Mouse (Mus musculus): ENCODE results near the gene Atp11b. TPM values are rescaled to one million over a fixed set of nuclear protein-coding genes. Genes with fewer than 3 reads are reported as not detected.
A peak's percentile ranks its signal among the peaks of the same experiment; 100 is the strongest.

Atp11b gene
- 20.4 and 39.7 TPM in 2 replicates for polyA plus RNA-seq (2014; fragmentation: Nextera tagmentation; extraction: Ambion mirVana)

DNA sequence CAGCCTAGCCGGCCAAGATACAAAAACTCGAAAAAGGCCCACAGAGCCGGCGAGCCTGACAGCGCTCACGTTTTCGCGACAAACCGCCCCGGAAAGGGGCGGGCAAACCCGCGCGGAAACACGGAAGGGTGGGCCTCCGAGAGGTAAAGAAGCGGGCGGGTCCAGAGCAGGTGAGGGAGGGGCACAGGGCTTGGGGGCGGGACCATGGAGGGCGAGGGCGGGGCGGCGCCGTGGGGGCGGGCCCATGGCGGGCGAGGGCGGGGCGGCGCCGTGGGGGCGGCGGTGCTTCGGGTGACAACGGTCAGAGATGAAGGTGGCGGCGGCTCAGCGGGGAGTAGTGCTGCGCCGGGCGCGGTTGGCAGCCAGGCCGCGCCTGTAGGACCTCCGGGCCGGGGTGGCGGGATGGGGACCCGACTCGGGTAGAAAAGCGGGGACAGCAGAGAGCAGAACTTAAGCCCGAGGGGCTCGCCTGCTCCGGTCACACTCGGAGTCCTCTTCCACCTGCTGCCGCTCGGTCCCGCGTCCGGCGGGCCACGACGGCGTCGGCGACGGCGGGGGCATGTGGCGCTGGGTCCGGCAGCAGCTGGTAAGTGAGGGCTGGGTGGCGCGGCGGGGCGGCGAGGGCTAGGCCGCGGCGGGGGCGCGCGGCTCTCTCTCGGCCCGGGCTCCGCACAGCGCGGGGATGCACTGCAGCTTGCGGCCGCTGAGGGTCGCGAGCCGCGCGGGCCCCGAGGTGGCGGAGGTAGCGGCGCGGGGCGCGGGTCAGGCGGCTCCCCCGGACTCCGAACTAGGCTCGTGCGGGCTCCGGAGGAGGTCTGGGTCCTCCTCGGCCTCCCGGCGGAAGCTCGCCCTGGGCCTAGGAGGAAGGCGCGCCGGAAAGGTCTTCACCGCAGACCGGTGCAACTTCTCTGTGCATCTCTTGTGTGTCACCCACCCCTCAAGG, at the start of gene Atp11b:
Gene Atp11b (plus strand): TSS at position 282 of the 943 bp plus-strand sequence.
- Histone ChIP-seq H3K9me3 (ENCODE audit: control insufficient read depth, low read length) (no peaks in the 10 kb centered on the region), H3K27me3 (ENCODE audit: control insufficient read depth, insufficient read depth, low read length) (no peaks in the 10 kb centered on the region), H3K4me1 (ENCODE audit: control insufficient read depth, insufficient read depth, low read length) (no peaks in the 10 kb centered on the region; the same call in 1 of the 2 replicates), H3K9ac (ENCODE audit: low read depth, low read length) (peak within 1 kb of the TSS; percentile 85), H3K27ac (ENCODE audit: low read depth, low read length) (peak within 1 kb of the TSS; percentile 94), H3K36me3 (ENCODE audit: control insufficient read depth, insufficient read depth, low read length) (no peaks in the 10 kb centered on the region), H3K4me2 (replicated peaks; ENCODE audit: low read depth, low read length) (peak within 1 kb of the TSS; percentile 56), H3K4me3 (ENCODE audit: low read length) (peak within 1 kb of the TSS; percentile 87)
- ATAC-seq (ENCODE audit: low FRiP score, low TSS enrichment): peak; percentile 96
- whole genome bisulfite sequencing: 1% methylated on average over 88 of the region's 114 CpGs

DNA sequence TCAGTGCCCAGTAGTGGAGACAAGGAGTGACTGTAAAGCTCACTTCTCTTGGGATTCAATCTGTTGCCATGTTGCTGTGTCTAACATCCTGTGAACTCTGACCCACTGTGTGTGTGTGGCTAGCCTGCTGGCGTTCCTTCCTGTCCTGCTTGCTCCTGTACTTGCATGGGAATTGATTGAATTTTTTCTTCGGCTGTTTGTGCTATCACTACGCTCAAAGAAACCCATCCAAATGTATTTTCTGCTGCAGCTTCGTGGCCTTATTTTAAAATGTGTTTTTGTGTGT, 49.6 kb upstream of the Atp11b start:
- ATAC-seq (ENCODE audit: low FRiP score, low TSS enrichment): no peak
- WGBS: 72% methylated on average over 4 of the region's 4 CpGs
- Histone ChIP-seq H3K27me3 (ENCODE audit: control insufficient read depth, insufficient read depth, low read length) (no peaks in the 10 kb centered on the region), H3K4me1 (ENCODE audit: control insufficient read depth, insufficient read depth, low read length) (no peaks in the 10 kb centered on the region), H3K9ac (ENCODE audit: low read depth, low read length) (no peak overlapping the region), H3K4me2 (replicated peaks; ENCODE audit: low read depth, low read length) (no peak overlapping the region), H3K27ac (ENCODE audit: low read depth, low read length) (no peak overlapping the region), H3K36me3 (ENCODE audit: control insufficient read depth, insufficient read depth, low read length) (no peaks in the 10 kb centered on the region), H3K4me3 (ENCODE audit: low read length) (no peak overlapping the region), H3K9me3 (ENCODE audit: control insufficient read depth, low read length) (no peaks in the 10 kb centered on the region)

DNA sequence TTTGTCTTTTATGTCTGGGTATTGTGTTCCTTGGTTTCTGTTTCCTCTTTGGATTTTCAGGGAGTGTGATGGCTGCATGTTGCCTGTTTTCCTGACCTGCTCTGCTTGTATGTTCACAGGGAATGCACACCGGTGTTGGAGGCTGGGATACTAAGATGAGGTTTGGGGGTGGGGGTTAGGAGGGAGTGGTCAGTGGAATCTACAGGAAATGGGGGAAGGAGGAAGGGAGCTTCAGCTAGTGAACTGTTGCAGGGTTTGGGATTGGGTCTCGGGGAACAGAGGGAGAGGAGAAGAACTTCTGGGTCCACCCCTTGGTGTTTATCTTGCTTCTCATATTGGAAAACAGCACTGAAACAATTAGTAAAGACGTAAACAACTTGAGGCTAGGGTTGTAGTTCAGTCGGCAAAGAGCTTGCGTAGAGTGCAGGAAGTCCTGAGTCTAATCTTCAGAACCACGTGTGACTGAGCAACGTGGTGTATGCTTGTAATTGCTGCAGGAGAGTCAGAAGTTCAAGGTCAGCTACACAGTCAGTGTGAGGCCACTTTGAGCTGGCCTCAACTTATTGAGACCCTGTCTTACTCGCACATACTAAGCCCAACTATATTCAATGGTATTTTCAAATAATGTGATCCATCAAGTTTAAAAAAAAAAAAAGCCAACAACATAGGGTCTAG, 34.2 kb upstream of the Atp11b start:
- Histone ChIP-seq H3K27me3 (ENCODE audit: control insufficient read depth, insufficient read depth, low read length) (no peaks in the 10 kb centered on the region), H3K4me2 (replicated peaks; ENCODE audit: low read depth, low read length) (no peak overlapping the region), H3K36me3 (ENCODE audit: control insufficient read depth, insufficient read depth, low read length) (no peaks in the 10 kb centered on the region), H3K9me3 (ENCODE audit: control insufficient read depth, low read length) (no peaks in the 10 kb centered on the region), H3K4me1 (ENCODE audit: control insufficient read depth, insufficient read depth, low read length) (no peaks in the 10 kb centered on the region), H3K4me3 (ENCODE audit: low read length) (no peak overlapping the region), H3K9ac (ENCODE audit: low read depth, low read length) (no peak overlapping the region), H3K27ac (ENCODE audit: low read depth, low read length) (no peak overlapping the region)
- 75% methylated on average over 8 of the region's 8 CpGs for WGBS
- ATAC-seq (ENCODE audit: low FRiP score, low TSS enrichment): no peak

DNA sequence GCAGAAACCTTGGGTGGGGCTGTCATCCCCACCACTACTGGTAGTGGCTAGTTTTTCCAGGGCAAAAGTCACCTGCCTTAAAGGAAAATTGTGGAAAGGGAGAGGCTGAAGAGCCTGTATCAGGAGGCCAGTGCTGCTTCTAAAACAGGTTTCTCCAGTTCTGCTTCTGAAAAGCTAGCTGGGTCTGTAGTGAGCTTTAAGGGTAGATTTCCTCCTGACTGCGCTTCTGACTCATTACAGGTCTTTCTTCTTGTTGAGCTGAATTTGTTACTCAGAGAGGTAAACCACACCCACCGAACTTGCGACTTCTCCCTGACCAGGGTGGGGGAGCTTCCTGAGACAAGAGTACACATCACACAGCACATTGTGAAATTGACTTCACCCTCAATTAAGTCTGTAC, 33.1 kb upstream of the Atp11b start:
- H3K27me3 ChIP-seq (ENCODE audit: control insufficient read depth, insufficient read depth, low read length): no peaks in the 10 kb centered on the region
- H3K4me2 ChIP-seq (replicated peaks; ENCODE audit: low read depth, low read length): no peak overlapping the region
- H3K36me3 ChIP-seq (ENCODE audit: control insufficient read depth, insufficient read depth, low read length): no peaks in the 10 kb centered on the region
- 53% methylated on average over 3 of the region's 3 CpGs for WGBS
- no peaks in the 10 kb centered on the region for H3K9me3 ChIP-seq (ENCODE audit: control insufficient read depth, low read length)
- ATAC-seq (ENCODE audit: low FRiP score, low TSS enrichment): peak; percentile 64; the same call in 1 of the 2 replicates
- H3K27ac ChIP-seq (ENCODE audit: low read depth, low read length): no peak overlapping the region
- H3K4me3 ChIP-seq (ENCODE audit: low read length): no peak overlapping the region
- no peaks in the 10 kb centered on the region for H3K4me1 ChIP-seq (ENCODE audit: control insufficient read depth, insufficient read depth, low read length)
- no peak overlapping the region for H3K9ac ChIP-seq (ENCODE audit: low read depth, low read length)

DNA sequence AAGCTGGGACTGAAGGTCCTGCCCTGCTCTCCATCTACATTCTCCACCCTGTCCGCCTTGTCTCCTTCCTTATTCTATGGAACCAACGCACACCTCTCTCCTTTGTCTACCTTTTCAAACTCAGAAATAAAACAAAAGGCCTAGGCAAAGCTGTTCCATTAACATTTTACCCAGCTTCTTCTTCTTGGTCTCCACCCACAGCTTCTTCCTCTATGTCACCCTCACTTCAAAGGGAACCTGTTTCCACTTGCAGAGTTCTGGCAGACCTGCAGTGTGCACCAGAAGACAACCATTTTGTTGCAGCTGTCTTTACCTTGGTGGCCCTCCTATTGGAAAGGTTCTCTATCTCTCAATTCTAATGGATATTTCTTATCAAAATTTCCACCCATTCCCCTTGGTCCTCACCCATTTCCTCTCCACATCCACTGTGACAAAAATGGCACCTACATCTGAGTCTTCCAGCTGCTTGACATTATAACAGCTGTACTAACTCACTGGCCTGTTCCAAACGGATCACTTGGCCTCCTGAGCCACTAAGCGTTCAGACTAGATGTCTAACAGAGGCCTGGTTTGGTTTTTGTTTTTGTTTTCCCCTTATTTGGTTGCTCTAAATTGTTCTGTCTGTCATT, 32.0 kb upstream of the Atp11b start:
- Histone ChIP-seq H3K4me2 (replicated peaks; ENCODE audit: low read depth, low read length) (no peak overlapping the region), H3K27me3 (ENCODE audit: control insufficient read depth, insufficient read depth, low read length) (no peaks in the 10 kb centered on the region), H3K4me3 (ENCODE audit: low read length) (no peak overlapping the region), H3K27ac (ENCODE audit: low read depth, low read length) (no peak overlapping the region), H3K9me3 (ENCODE audit: control insufficient read depth, low read length) (no peaks in the 10 kb centered on the region), H3K4me1 (ENCODE audit: control insufficient read depth, insufficient read depth, low read length) (no peaks in the 10 kb centered on the region), H3K9ac (ENCODE audit: low read depth, low read length) (no peak overlapping the region), H3K36me3 (ENCODE audit: control insufficient read depth, insufficient read depth, low read length) (no peaks in the 10 kb centered on the region)
- ATAC-seq (ENCODE audit: low FRiP score, low TSS enrichment): no peak
- WGBS: 62% methylated on average over 4 of the region's 4 CpGs

DNA sequence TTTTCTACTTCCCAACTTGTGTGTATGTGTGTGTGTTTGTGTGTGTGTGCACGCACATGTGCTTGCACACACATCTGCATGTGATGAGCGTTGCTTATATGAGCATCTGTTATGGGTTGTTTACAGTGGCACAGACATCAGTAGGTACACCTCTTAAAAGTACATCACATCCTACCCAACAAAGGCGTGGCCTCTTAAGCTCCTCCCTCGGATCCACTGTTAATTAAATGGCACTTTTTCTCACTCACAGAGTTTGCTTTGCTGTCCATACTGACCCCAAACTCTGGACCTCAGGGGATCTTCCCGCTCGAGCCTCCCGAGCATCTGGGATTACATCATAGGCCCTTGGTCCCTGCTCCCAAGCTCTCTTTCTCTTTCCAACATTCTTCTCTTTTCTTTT, 31.1 kb upstream of the Atp11b start:
- H3K9me3 ChIP-seq (ENCODE audit: control insufficient read depth, low read length): no peaks in the 10 kb centered on the region
- no peak overlapping the region for H3K9ac ChIP-seq (ENCODE audit: low read depth, low read length)
- 91% methylated on average over 7 of the region's 7 CpGs for WGBS
- H3K4me3 ChIP-seq (ENCODE audit: low read length): no peak overlapping the region
- H3K4me2 ChIP-seq (replicated peaks; ENCODE audit: low read depth, low read length): no peak overlapping the region
- H3K27ac ChIP-seq (ENCODE audit: low read depth, low read length): no peak overlapping the region
- ATAC-seq (ENCODE audit: low FRiP score, low TSS enrichment): no peak
- H3K27me3 ChIP-seq (ENCODE audit: control insufficient read depth, insufficient read depth, low read length): no peaks in the 10 kb centered on the region
- H3K36me3 ChIP-seq (ENCODE audit: control insufficient read depth, insufficient read depth, low read length): no peaks in the 10 kb centered on the region
- H3K4me1 ChIP-seq (ENCODE audit: control insufficient read depth, insufficient read depth, low read length): no peaks in the 10 kb centered on the region

DNA sequence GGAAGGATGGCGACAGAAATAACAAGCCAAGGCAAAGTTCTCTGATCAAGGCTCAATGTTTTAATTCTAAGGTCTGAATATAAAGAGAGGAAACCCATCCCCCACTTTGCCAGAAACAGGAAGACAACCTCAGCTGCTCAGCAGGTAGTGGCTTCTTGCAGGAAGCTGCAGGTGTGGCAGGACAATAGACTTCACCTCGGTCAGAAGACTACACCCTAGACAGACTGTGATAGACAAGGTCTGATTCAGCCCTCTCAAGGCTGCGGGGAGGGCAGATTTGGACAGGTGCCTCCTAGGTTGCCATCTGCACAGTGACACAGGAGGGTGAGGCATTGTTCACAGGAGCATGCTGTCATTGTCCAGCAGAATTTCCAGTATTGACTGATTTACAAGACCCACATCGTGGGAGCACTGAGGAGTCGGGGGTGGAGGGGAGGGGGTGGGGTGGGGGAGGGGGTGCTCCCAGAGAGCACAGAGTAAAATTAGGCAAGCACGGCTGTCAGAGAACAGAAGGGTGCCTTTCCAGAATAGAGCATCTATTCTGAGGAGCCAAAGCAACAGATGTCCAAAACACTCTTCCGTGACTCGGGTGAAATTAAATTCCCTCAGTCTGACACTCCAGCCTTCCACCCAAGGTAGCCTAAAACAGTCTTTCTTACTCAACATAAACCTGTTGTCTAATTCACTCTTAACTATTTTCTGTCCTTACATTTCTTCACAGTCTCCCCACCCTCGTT, 30.2 kb upstream of the Atp11b start:
- Histone ChIP-seq H3K27ac (ENCODE audit: low read depth, low read length) (no peak overlapping the region), H3K4me3 (ENCODE audit: low read length) (no peak overlapping the region), H3K27me3 (ENCODE audit: control insufficient read depth, insufficient read depth, low read length) (no peaks in the 10 kb centered on the region), H3K4me1 (ENCODE audit: control insufficient read depth, insufficient read depth, low read length) (no peaks in the 10 kb centered on the region), H3K9me3 (ENCODE audit: control insufficient read depth, low read length) (no peaks in the 10 kb centered on the region), H3K9ac (ENCODE audit: low read depth, low read length) (no peak overlapping the region), H3K36me3 (ENCODE audit: control insufficient read depth, insufficient read depth, low read length) (no peaks in the 10 kb centered on the region), H3K4me2 (replicated peaks; ENCODE audit: low read depth, low read length) (no peak overlapping the region)
- WGBS: 53% methylated on average over 9 of the region's 9 CpGs
- ATAC-seq (ENCODE audit: low FRiP score, low TSS enrichment): no peak

DNA sequence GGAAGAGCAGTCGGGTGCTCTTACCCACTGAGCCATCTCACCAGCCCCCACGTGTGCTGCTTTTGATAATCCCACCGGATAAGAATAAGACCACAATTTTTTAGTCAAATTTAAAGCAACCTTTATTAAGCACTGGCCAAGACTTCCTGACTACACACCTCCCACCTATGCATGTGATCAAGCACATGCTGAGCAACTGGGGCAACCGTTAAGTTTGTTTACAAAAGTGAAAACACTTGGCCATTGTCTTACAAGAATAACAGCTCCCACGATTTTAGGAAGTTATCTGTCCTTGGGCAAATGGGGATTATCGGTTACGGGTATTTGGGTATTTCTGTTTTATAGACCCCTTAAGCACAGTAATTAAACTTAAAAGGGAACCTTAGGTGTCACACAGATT, 28.8 kb upstream of the Atp11b start:
- Histone ChIP-seq H3K27ac (ENCODE audit: low read depth, low read length) (no peak overlapping the region), H3K27me3 (ENCODE audit: control insufficient read depth, insufficient read depth, low read length) (no peaks in the 10 kb centered on the region), H3K4me1 (ENCODE audit: control insufficient read depth, insufficient read depth, low read length) (no peaks in the 10 kb centered on the region), H3K9me3 (ENCODE audit: control insufficient read depth, low read length) (no peaks in the 10 kb centered on the region), H3K4me2 (replicated peaks; ENCODE audit: low read depth, low read length) (no peak overlapping the region), H3K36me3 (ENCODE audit: control insufficient read depth, insufficient read depth, low read length) (no peaks in the 10 kb centered on the region), H3K9ac (ENCODE audit: low read depth, low read length) (no peak overlapping the region), H3K4me3 (ENCODE audit: low read length) (no peak overlapping the region)
- WGBS: 47% methylated on average over 7 of the region's 7 CpGs
- no peak for ATAC-seq (ENCODE audit: low FRiP score, low TSS enrichment)

Data from kidney, embryonic 14.5 days (tissue).